Mouse (Mus musculus) G1E (cell line): ENCODE data around the gene Slc51a. TPM values are rescaled to one million over a fixed set of nuclear protein-coding genes. Genes with fewer than 3 reads are reported as not detected.

Experiments
- ATAC-seq: 2 replicates; pipeline ENCODE4 v1.8.0; 2016; ENCODE audit warnings: mild to moderate bottlenecking; ENCODE audit not compliant: insufficient number of reproducible peaks, poor library complexity, low FRiP score, severe bottlenecking; ENCODE audit errors: extremely low read depth
- DNase-seq: peaks from one replicate; pipeline ENCODE4 v3.0.0; 2012; ENCODE audit warnings: low spot score
- H3K27me3 ChIP-seq: 2 replicates; pipeline ENCODE4 v1.6.1; 2012; ENCODE audit warnings: mild to moderate bottlenecking, low read length, inconsistent platforms; ENCODE audit not compliant: insufficient read depth
- H3K36me3 ChIP-seq: replicated peaks from 2 replicates; pipeline ENCODE3; 2012; ENCODE audit warnings: mild to moderate bottlenecking, inconsistent platforms
- H3K4me1 ChIP-seq: 2 replicates; pipeline ENCODE4 v1.6.1; 2012; ENCODE audit warnings: low read depth, low read length, inconsistent platforms, mixed read lengths; ENCODE audit not compliant: insufficient read depth
- H3K4me3 ChIP-seq: 2 replicates; pipeline ENCODE4 v1.5.1; 2012; ENCODE audit warnings: low read depth, mild to moderate bottlenecking, inconsistent platforms, low read length, moderate library complexity, mixed read lengths
- H3K9me3 ChIP-seq: replicated peaks from 2 replicates; pipeline ENCODE4 v1.6.1; 2012; ENCODE audit warnings: inconsistent platforms
- CTCF ChIP-seq: IDR thresholded peaks from 2 replicates; pipeline ENCODE4 v1.5.1; 2012; ENCODE audit warnings: low read depth, low read length, inconsistent platforms, mixed read lengths
- GATA1 ChIP-seq: IDR thresholded peaks from 2 replicates; pipeline ENCODE4 v1.6.1; 2012; ENCODE audit warnings: borderline replicate concordance, low read length, inconsistent platforms, mixed read lengths
- GATA2 ChIP-seq: IDR thresholded peaks from 2 replicates; pipeline ENCODE4 v1.6.1; 2012; ENCODE audit warnings: low read depth, low read length, inconsistent platforms, borderline replicate concordance
- POLR2AphosphoS5 ChIP-seq: IDR thresholded peaks from 2 replicates; pipeline ENCODE4 v1.6.1; 2012; ENCODE audit warnings: low read depth, low read length, inconsistent platforms; ENCODE audit not compliant: insufficient replicate concordance
- TAL1 ChIP-seq: conservative IDR thresholded peaks from 2 replicates; pipeline ENCODE4 v1.6.1; 2012; ENCODE audit warnings: low read depth, low read length, inconsistent platforms, mixed read lengths
- polyA plus RNA-seq: library from polyadenylated mRNA; stranded (reverse); fragments of >175 nt; gene quantifications from 2 replicates; pipeline ENCODE4 v1.2.3, GENCODE M21; 2012
- total RNA-seq, 2 experiments: library from RNA; stranded (forward) in 1 of 2; stranded (reverse) in 1 of 2; fragments of 200-1000 nt in 1 of 2; fragments of >200 nt in 1 of 2; fragmentation: Nextera tagmentation in 1 of 2; gene quantifications; 2 replicates each; pipeline ENCODE4 v1.2.3; 2014 to 2017

Slc51a gene
- total and polyA plus RNA-seq, 3 experiments: 2.0 TPM; not detected in 2

DNA sequence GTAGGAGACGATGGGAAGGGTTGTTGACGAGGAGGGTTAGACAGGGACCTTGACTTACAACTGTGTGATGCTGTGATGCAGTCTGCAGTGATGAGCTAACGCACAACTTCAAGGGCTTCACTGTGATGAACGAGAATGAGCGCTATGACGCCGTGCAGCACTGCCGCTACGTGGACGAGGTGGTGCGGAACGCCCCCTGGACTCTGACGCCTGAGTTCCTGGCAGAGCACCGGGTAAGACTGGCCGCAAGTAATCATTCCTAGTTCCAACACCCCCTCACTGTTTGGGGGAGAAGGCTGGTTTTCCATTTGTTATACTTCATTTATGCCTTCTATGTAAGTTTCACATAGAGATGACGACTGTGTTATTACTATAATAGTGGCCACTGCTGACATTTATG lies 24.7 kb downstream of the Slc51a start:
- DNase-seq (no peak), ATAC-seq (no peak)
- no peak for TF ChIP-seq GATA2
- no peak for TF ChIP-seq GATA1
- TF ChIP-seq CTCF: no peak
- TF ChIP-seq TAL1: no peak
- no peak for TF ChIP-seq POLR2AphosphoS5
- Histone ChIP-seq H3K4me1 (peaks cover 24% of the 10 kb centered on the region), H3K9me3 (no peaks in the 10 kb centered on the region), H3K27me3 (no peaks in the 10 kb centered on the region), H3K4me3 (peak overlapping the region; percentile 34; the same call in 1 of the 2 replicates), H3K36me3 (peaks cover 87% of the 10 kb centered on the region)

DNA sequence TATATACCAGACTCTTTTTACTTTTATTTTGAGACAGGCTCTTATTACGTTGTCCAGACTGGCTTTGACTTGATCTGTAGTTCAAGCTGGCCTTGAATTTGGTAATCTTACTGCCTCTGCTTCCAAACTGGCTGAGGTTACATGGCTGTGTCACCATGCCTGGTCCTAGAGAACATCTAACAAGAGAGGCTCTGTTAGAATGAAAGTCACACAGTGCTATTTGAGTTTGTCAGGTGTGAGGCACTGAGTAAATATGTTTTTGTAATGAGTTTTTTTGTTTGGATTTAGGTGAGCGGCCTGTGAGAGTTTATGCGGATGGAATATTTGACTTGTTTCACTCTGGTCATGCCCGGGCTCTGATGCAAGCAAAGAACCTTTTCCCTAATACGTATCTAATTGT lies 26.0 kb downstream of the Slc51a start:
- Histone ChIP-seq H3K4me3 (no peak overlapping the region), H3K36me3 (peaks cover 82% of the 10 kb centered on the region), H3K27me3 (no peaks in the 10 kb centered on the region), H3K9me3 (no peaks in the 10 kb centered on the region), H3K4me1 (peaks cover 26% of the 10 kb centered on the region)
- no peak for DNase-seq
- ATAC-seq: no peak
- no peak for TF ChIP-seq CTCF
- TF ChIP-seq GATA1: no peak
- no peak for TF ChIP-seq TAL1
- no peak for TF ChIP-seq POLR2AphosphoS5
- TF ChIP-seq GATA2: no peak

DNA sequence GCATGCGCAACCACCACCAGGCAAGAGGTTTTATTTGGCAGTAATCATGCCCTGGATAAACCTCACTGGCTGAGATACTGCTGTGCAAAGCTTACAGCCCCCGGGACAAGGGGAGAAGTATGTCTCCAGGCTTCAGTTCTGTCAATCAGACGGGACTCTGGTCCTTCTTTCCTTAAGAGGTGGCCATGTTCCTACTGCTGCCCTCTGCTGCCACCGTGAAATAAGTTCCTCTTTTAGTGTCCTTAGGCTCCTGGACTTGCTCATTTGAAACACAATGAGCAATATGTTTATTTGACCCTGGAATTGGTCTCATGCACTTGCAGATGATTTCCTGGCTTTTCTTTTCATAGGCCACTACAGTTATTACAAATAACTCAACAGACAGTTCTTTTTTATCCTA lies 27.2 kb downstream of the Slc51a start:
- no peaks in the 10 kb centered on the region for H3K27me3 ChIP-seq
- no peak for ATAC-seq
- H3K4me3 ChIP-seq: no peak overlapping the region
- TF ChIP-seq POLR2AphosphoS5: no peak
- no peak for TF ChIP-seq GATA2
- TF ChIP-seq TAL1: no peak
- TF ChIP-seq GATA1: no peak
- TF ChIP-seq CTCF: no peak
- peaks cover 36% of the 10 kb centered on the region for H3K4me1 ChIP-seq
- DNase-seq: no peak
- peaks cover 80% of the 10 kb centered on the region for H3K36me3 ChIP-seq
- H3K9me3 ChIP-seq: no peaks in the 10 kb centered on the region

DNA sequence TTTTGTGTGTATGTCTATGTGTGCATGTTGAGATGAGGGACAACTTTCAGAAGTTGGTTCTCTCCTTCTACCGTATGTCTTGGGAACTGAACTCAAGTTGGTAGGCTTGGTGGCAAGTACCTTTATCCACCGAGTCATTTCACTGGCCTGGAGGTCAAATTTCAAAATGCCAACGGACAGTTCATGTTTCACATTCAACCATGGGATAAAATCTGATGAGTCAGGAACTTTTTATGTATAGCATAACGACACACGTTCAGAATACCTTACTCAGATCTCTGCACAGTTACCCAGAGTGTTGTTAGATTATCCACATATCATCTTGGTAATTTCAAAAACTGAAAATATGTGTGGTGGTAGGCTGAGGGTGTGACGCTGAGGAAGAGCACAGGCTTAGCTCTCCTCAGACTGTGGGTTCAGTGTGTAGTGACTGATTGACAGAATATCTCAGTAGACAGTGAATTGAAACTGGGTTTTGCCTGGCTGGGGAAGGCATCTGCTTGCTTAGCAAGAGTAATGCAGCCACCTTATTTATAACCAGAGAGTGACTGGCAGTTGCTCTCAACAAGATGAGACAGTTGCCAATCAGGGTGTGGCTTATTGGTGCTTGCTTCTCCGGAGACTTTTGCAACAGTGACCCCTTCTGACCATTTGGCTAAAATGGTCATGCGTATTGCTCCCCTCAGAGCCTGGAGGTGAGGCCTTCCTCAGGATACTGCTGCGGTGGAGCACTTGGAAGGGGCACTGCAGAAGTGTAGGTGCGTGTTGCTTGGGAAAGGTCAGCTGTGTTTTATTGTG lies 29.9 kb downstream of the Slc51a start:
- H3K4me3 ChIP-seq: no peak overlapping the region
- ATAC-seq (peak; percentile 60), DNase-seq (peak; percentile 52)
- no peaks in the 10 kb centered on the region for H3K27me3 ChIP-seq
- peak; percentile 33 for TF ChIP-seq CTCF
- no peak for TF ChIP-seq POLR2AphosphoS5
- no peaks in the 10 kb centered on the region for H3K9me3 ChIP-seq
- H3K36me3 ChIP-seq: peaks cover 83% of the 10 kb centered on the region
- H3K4me1 ChIP-seq: peaks cover 38% of the 10 kb centered on the region

DNA sequence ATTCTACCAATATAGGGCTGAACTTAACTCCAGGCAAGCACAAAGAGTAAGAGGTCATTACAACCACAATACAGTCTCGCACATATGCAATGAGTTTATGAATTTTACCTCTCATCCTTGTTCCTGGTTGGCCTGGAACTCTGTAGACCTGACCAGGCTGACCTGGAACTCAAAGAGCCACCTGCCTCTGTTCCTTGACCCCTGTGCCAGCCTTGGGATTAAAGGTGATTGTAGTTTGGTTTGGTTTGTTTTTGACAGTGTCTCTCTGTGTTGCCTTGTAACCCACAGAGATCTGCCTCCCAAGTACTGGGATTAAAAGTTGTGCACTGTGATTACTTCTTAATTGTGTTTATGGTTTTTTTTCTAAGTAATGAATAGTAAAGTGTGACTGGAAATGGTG lies 30.9 kb downstream of the Slc51a start:
- DNase-seq (no peak), ATAC-seq (no peak)
- TF ChIP-seq GATA2: no peak
- no peak for TF ChIP-seq CTCF
- TF ChIP-seq GATA1: no peak
- no peak for TF ChIP-seq TAL1
- no peak for TF ChIP-seq POLR2AphosphoS5
- no peak overlapping the region for H3K4me3 ChIP-seq
- no peaks in the 10 kb centered on the region for H3K27me3 ChIP-seq
- H3K36me3 ChIP-seq: peaks cover 83% of the 10 kb centered on the region
- peaks cover 36% of the 10 kb centered on the region for H3K4me1 ChIP-seq
- H3K9me3 ChIP-seq: no peaks in the 10 kb centered on the region

DNA sequence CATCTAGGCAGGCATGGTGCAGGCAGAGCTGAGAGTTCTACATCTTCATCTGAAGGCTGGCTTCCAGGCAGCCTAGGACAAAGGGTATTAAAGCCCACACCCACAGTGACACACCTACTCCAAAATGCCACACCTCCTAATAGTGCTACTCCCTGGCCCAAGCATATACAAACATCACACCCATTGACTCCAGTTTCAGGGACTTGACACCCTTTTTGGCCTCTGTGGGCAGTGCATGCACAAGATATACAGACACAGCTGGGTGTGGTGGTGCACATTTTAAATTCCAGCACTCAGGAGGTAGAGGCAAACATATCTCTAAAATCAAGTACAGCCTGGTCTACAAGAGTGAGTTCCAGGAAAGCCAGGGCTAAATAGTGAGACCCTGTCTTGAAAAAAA lies 31.6 kb downstream of the Slc51a start:
- peaks cover 43% of the 10 kb centered on the region for H3K4me1 ChIP-seq
- DNase-seq (no peak), ATAC-seq (no peak)
- no peaks in the 10 kb centered on the region for H3K27me3 ChIP-seq
- no peak overlapping the region for H3K4me3 ChIP-seq
- peaks cover 85% of the 10 kb centered on the region for H3K36me3 ChIP-seq
- TF ChIP-seq GATA1 (no peak), POLR2AphosphoS5 (no peak), GATA2 (no peak), TAL1 (no peak), CTCF (no peak)
- H3K9me3 ChIP-seq: no peaks in the 10 kb centered on the region
